Mouse (Mus musculus) heart, postnatal 0 days (tissue): ENCODE results near the gene Rptor.

ENCODE experiments used
- CTCF ChIP-seq: IDR thresholded peaks from 2 replicates; pipeline ENCODE4 v1.5.1; 2016; ENCODE audit warnings: antibody characterized with exemption, control low read depth, low read depth
- EP300 ChIP-seq: IDR thresholded peaks from 2 replicates; pipeline ENCODE4 v1.6.1; 2016; ENCODE audit warnings: antibody characterized with exemption, low read depth

- TF ChIP-seq CTCF (no peak), EP300 (no peak)
Observed at GRCm38 (mm10) chr11:119902891-119903290, 300.2 kb downstream of the Rptor start.
